Mouse (Mus musculus) cortical plate, adult 2 months (tissue): ENCODE data around the gene Phpt1. TPM values are rescaled to one million over a fixed set of nuclear protein-coding genes. Genes with fewer than 3 reads are reported as not detected.
A peak's percentile ranks its signal among the peaks of the same experiment; 100 is the strongest.

Experiments
- H3K27ac ChIP-seq: fragments of 200-500 bp; 2 replicates; pipeline ENCODE4 v1.5.1; 2012; ENCODE audit warnings: low read length, control low read depth, inconsistent platforms; ENCODE audit not compliant: insufficient read depth
- H3K4me1 ChIP-seq: fragments of 200-500 bp; 2 replicates; pipeline ENCODE4 v1.6.1; 2011; ENCODE audit warnings: low read length; ENCODE audit not compliant: control insufficient read depth, insufficient read depth
- H3K4me3 ChIP-seq: fragments of 200-500 bp; 2 replicates; pipeline ENCODE4 v1.5.1; 2011; ENCODE audit warnings: mild to moderate bottlenecking, low read length, control low read depth; ENCODE audit not compliant: insufficient read depth
- CTCF ChIP-seq: fragments of 200-500 bp; IDR thresholded peaks from 2 replicates; pipeline ENCODE4 v1.5.1; 2011; ENCODE audit warnings: mild to moderate bottlenecking, control low read depth, low read length; ENCODE audit not compliant: insufficient read depth; ENCODE audit errors: extremely low read depth
- POLR2A ChIP-seq: fragments of 200-500 bp; IDR thresholded peaks from 2 replicates; pipeline ENCODE4 v1.6.1; 2011; ENCODE audit warnings: mild to moderate bottlenecking, low read length, control low read depth; ENCODE audit not compliant: insufficient read depth; ENCODE audit errors: extremely low read depth
- polyA plus RNA-seq: library from polyadenylated mRNA; depleted of rRNA; stranded (reverse); fragments of >200 nt; gene quantifications from 2 replicates; pipeline ENCODE4 v1.2.3, GENCODE M21; 2012; rRNA removed

The Phpt1 gene
- polyA plus RNA-seq, 1 experiment, result 123 TPM

DNA sequence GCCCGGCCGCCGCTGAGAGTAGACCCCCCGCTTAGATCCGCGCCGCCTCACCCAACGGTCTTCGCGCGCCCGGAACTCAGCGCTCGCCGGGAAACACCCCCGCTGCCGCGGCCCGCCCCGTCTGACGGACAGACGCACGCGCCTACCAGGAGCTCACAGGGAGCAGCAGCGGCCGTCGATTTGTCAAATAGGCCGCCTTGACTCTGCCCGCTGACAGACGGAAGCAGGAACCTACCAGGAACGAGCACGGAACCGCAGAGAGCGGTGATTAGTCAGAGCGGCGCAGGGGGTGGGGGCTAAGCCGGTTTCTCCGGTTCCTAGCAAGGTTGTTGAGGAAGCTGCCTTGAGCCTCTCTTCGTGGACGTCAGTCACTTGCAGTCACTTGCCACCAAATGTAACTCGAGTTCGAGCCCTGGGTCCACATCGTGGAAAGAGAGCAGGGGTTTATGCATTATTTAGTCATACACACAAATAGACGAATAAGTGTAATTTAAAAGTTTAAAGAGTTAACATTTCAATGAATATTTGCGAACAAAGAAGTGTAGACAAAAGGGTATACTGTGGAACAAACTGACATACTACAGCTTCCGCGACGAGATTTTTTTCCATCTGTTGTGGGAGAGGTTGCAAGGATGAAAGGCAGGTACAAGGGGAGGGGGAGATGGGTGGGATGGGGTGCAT lies 28.1 kb downstream of the Phpt1 start, which contains the start of gene Traf2:
Traf2 (minus strand) TSS at position 130 of the 681 bp plus-strand sequence.
- Histone ChIP-seq H3K4me3 (peak within 1 kb of the TSS; percentile 69), H3K4me1 (no peaks in the 10 kb centered on the region), H3K27ac (no peak within 1 kb of the TSS)
- TF ChIP-seq POLR2A (peak; percentile 40; the same call in 1 of the 2 replicates), CTCF (no peak)

DNA sequence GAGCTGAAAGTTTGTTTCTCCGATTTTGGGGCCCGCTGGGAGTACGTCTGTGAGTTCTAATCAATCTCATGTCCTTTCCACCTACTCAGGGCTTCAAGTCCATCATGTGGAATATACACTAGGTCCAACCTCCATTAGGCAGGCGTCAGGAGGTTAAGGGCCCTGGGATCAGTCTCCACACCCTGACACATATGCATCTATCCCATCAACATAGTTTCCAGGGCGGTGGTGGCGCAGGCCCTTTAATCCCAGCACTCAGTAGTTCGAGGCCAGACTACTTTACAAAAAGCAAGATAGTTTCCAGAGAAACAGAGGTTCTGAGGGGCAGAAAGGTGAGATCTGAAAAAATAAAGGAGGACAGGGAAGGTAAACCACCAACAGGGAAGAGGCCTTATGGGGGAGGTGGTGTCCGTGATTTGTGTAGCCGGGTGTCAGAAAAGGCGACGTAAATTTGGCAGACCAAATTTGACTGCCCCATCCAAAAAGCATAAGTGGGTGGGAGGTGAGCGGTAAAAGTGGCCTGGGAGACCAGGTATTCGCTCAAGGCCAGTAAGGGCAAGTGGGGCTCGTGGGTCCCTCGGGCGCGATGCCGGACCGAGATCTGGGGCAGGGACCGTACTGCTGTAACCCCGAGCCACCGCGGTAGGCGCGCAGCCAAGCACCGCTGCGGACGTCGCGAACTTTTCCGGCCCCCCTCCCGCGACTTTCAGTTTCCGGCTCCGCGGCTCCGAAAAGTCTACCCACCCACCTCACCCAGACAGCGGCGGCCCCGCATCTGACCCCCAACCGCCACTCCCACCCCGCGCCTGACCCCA lies 28.8 kb downstream of the Phpt1 start:
- TF ChIP-seq CTCF (no peak), POLR2A (no peak)

DNA sequence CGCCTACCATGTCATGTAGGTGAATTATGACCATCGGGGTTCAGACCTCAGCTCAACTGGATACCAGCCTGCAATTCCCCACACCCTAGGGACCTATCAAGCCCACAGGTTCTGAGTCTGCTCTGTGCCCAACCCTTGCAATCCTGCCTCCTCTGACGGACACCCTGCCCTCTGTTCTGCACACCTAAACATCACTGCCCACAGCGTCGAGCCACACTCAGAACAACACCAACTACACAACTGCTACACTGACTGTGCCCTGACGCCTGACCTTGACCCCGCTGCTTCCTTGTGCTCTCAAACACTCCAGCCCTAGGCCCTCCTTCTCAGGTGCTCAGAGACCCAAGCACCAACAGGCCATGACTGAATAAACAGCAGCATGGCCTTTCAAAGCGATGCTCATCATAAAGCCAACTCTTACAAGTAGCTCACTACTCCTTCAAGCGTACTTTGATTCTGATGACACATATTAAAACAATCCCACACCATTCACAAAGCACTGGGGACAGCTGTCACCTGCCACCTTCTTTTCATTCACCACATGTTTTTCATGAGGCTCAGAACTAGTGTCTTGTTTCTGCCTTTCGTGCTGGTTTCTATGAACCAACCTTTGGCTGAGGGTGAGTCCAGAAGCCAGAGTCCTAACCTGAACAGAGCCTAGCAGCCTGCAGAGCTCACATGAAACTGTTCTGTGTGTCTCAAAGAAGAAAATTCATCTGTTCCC lies 33.2 kb downstream of the Phpt1 start:
- no peak overlapping the region for H3K27ac ChIP-seq
- H3K4me3 ChIP-seq, result no peak overlapping the region
- no peak for TF ChIP-seq POLR2A
- H3K4me1 ChIP-seq, result no peaks in the 10 kb centered on the region

More for the DNA sequence above, 28.8 kb downstream of the Phpt1 start:
- no peak overlapping the region for H3K27ac ChIP-seq
- H3K4me3 ChIP-seq, result peak overlapping the region; percentile 69
- H3K4me1 ChIP-seq, result no peaks in the 10 kb centered on the region

DNA sequence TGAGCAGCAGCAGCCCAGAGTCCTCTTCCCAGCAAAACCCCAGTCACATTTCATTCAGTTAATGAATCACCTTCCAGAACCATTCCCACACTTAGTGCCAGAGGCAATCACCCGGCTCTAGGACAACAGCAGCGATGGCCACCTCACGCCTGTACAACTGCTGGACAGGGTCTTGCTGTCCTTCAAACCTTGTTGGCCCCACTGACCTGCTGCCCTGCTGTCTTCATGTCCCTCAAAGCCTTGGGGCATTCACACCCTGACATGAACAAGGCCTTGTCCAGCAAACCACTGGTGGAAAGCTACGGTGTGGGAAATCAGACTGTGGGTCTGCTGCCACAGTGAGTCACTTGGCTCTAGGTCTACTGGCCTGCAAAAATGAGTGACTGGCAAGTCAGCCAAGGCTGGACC lies 34.5 kb downstream of the Phpt1 start:
- H3K4me1 ChIP-seq, result no peaks in the 10 kb centered on the region
- no peak overlapping the region for H3K27ac ChIP-seq
- TF ChIP-seq POLR2A (no peak), CTCF (no peak)
- no peak overlapping the region for H3K4me3 ChIP-seq

DNA sequence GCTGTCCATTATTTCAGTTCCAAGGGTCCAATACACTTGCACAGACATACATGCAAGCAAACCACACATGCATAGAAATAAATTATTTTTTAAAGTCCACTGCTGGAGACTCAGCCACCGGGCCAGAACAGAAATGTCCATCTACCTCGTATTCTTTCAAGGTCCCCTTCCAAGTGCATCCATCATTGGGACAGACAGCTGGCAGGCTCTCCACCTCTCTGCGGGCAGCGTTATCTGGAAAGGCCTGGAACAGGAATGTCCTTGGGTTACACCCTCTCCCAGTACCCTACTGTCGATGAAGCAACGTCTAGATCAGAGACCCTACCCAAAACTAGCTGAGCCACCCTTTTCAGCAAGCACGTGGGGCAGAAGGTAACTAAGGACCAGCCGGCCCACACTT lies 38.5 kb downstream of the Phpt1 start:
- TF ChIP-seq CTCF (no peak), POLR2A (no peak)
- no peak overlapping the region for H3K4me3 ChIP-seq
- H3K4me1 ChIP-seq, result no peaks in the 10 kb centered on the region
- no peak overlapping the region for H3K27ac ChIP-seq

DNA sequence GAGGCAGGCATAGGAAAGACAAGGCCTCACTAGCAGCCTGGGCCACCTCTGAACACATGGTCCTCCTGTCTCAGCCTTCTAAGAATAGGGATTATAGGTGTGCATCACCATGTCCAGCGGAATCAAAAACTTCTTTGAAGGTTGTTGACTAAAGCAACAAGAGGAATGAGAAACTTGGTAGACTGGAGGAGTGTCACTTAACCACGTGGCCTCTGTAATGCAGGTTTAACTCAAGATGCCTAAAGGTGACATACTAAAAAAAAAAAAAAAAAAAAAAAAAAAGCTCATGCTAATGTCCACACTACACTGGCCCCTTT lies 40.2 kb downstream of the Phpt1 start:
- H3K4me1 ChIP-seq, result no peaks in the 10 kb centered on the region
- no peak overlapping the region for H3K27ac ChIP-seq
- no peak overlapping the region for H3K4me3 ChIP-seq
- TF ChIP-seq POLR2A (no peak), CTCF (no peak)

DNA sequence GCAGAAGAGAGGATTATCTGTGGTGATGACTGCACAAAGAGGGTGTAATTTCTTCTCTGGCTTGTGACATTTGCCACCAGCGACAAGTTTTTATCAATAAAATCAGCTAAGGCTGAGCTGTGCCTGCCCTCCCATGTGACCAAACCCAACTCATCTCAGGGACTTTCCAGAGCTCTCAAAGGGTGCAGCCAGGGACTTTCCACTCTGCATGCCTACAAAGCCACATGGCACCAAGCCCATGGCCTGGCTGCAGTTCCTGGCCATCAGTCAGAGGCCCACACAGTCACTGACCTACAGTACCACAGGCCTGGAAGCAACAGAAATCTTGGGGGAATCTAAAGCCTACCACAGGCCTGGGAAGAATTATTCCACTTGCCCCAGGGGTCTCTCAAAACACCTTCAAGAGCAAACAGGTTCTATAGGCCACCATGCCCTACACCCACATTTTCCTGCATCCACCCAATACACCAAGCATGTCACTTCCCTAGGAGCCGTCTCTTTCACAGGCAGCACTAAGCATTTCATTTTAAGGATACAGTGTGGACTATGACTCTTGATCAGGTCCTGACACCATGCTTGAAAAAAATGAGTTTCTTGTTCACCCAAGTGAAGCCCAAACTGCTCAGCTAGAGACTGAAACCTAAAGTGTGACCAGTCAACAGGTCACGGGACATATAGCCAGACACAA lies 40.7 kb downstream of the Phpt1 start:
- no peak overlapping the region for H3K4me3 ChIP-seq
- no peak for TF ChIP-seq CTCF
- TF ChIP-seq POLR2A, result no peak
- H3K27ac ChIP-seq, result no peak overlapping the region
- H3K4me1 ChIP-seq, result no peaks in the 10 kb centered on the region

DNA sequence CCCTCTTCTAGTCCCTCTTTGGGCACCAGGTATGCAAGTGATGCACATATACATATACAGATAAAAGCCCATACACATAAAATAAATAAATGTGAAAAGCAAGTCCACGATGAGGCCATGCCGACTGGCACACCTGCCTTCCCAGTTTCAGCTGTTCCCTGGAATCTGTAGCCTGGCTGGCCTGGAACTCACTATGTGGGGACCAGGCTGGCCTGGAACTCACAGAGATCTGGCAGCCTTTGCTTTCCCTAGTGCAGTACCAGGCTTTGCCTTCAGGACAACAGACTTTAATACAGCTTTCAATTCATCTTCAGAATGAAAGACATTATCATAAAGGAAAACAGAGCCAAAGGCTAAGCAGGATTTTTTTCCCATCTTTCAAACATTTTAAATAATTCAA lies 41.3 kb downstream of the Phpt1 start:
- no peak overlapping the region for H3K27ac ChIP-seq
- TF ChIP-seq CTCF (no peak), POLR2A (no peak)
- no peaks in the 10 kb centered on the region for H3K4me1 ChIP-seq
- no peak overlapping the region for H3K4me3 ChIP-seq

DNA sequence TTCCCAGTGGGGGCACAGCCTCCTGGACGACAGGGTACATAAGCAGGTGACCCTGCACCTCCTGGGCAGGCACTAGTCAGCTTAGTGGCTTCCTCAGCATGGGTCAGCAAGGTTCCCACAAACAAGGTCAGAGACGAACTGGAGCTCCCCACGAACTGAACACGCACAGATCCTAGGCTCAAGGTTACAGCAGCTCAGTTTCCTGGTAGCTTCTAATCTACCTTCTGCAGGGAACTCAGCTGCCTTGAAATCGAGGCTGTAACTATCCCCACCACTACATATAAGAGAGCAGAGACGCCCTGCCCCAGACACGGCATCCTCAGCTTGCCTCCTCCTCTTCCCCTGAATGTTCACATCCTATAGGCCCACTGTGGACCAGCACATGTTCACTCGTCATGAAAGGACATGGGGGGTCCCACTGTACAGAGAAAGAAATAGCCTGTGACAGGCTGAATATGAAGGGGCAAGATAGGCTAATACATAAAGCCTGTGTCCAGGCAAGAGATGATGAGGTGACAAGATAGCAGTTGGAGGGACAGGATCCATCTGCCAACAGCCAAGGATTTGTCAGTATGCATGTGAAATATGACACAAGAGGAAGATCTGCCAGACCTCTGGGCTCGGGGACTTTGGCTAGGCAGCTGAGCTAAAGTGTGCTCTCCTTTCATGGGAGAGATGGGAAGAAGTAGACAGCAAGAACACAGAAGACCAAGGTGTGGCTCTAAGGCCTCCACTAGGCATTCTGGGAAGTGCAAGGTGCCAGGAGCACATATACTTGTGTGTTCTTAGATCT lies 48.3 kb downstream of the Phpt1 start:
- Histone ChIP-seq H3K27ac (no peak overlapping the region), H3K4me1 (no peaks in the 10 kb centered on the region), H3K4me3 (no peak overlapping the region)
- TF ChIP-seq CTCF (no peak), POLR2A (no peak)

Other genes with a start within 250 kb of the Phpt1 start
- gene Man1b1, start 242.9 kb downstream of the Phpt1 start, polyA plus RNA-seq, result 27.0 and 28.4 TPM in 2 replicates
- gene Dpp7, start 218.9 kb downstream of the Phpt1 start, polyA plus RNA-seq, result 59.8 and 69.1 TPM in 2 replicates
- 16.6 and 20.4 TPM in 2 replicates for gene Uap1l1, start 209.5 kb downstream of the Phpt1 start, polyA plus RNA-seq
- gene Sapcd2, start 202.9 kb downstream of the Phpt1 start, polyA plus RNA-seq, result 4.0 and 4.4 TPM in 2 replicates
- 15.8 and 19.0 TPM in 2 replicates for gene Entpd2, start 179.3 kb downstream of the Phpt1 start, polyA plus RNA-seq
- 435 and 468 TPM in 2 replicates for gene Npdc1, start 175.9 kb downstream of the Phpt1 start, polyA plus RNA-seq
- 0.38 and 0.48 TPM in 2 replicates for gene Fut7, start 152.0 kb downstream of the Phpt1 start, polyA plus RNA-seq
- 105 and 109 TPM in 2 replicates for gene Abca2, start 146.5 kb downstream of the Phpt1 start, polyA plus RNA-seq
- gene Clic3, start 118.4 kb downstream of the Phpt1 start, polyA plus RNA-seq, result 0.72 and 0.79 TPM in 2 replicates
- gene Paxx, start 114.1 kb downstream of the Phpt1 start, polyA plus RNA-seq, result 137 TPM in 2 replicates
- gene Ptgds, start 105.2 kb downstream of the Phpt1 start, polyA plus RNA-seq, result 2,250 and 2,426 TPM in 2 replicates
- not detected in 2 replicates for gene Lcn12, start 81.3 kb downstream of the Phpt1 start, polyA plus RNA-seq
- gene Fbxw5, start 74.5 kb downstream of the Phpt1 start, polyA plus RNA-seq, result 44.3 and 46.1 TPM in 2 replicates
- gene C8g, start 73.5 kb downstream of the Phpt1 start, polyA plus RNA-seq, result 2.3 and 3.3 TPM in 2 replicates
- 8.4 and 9.1 TPM in 2 replicates for gene Traf2, start 28.3 kb downstream of the Phpt1 start, polyA plus RNA-seq
- 270 and 276 TPM in 2 replicates for gene Edf1, start 17.4 kb downstream of the Phpt1 start, polyA plus RNA-seq
- gene Mamdc4, start 379 bp downstream of the Phpt1 start, polyA plus RNA-seq, result 1.1 and 1.2 TPM in 2 replicates
- 115 and 125 TPM in 2 replicates for gene Ajm1, start 6.5 kb upstream of the Phpt1 start, polyA plus RNA-seq
- gene Rabl6, start 33.3 kb upstream of the Phpt1 start, polyA plus RNA-seq, result 158 and 162 TPM in 2 replicates
- gene Ccdc183, start 42.5 kb upstream of the Phpt1 start, polyA plus RNA-seq, result 0.02 TPM in 1 of 2 replicates, not detected in the other
- 73.9 and 82.8 TPM in 2 replicates for gene Tmem141, start 46.8 kb upstream of the Phpt1 start, polyA plus RNA-seq
- gene Fcna, start 52.8 kb upstream of the Phpt1 start, polyA plus RNA-seq, result 0.30 and 0.33 TPM in 2 replicates
- gene Lcn8, start 77.9 kb upstream of the Phpt1 start, polyA plus RNA-seq, result not detected in 2 replicates
- gene Lcn5, start 82.7 kb upstream of the Phpt1 start, polyA plus RNA-seq, result not detected in 2 replicates
- gene Lcn6, start 101.6 kb upstream of the Phpt1 start, polyA plus RNA-seq, result not detected in 2 replicates
- not detected in 2 replicates for gene Lcn10, start 107.5 kb upstream of the Phpt1 start, polyA plus RNA-seq
- gene Obp2a, start 124.8 kb upstream of the Phpt1 start, polyA plus RNA-seq, result not detected in 2 replicates
- gene Bmyc, start 131.5 kb upstream of the Phpt1 start, polyA plus RNA-seq, result 99.6 and 101 TPM in 2 replicates
- gene Obp2b, start 161.8 kb upstream of the Phpt1 start, polyA plus RNA-seq, result 0.15 TPM in 1 of 2 replicates, not detected in the other
- gene Lcn3, start 190.3 kb upstream of the Phpt1 start, polyA plus RNA-seq, result not detected in 2 replicates
- gene Lcn11, start 201.8 kb upstream of the Phpt1 start, polyA plus RNA-seq, result not detected in 2 replicates
- gene Gm13539, start 207.0 kb upstream of the Phpt1 start, polyA plus RNA-seq, result not detected in 2 replicates
- not detected in 2 replicates for gene Glt6d1, start 240.6 kb upstream of the Phpt1 start, polyA plus RNA-seq
- not detected in 2 replicates for gene Lcn9, start 247.9 kb upstream of the Phpt1 start, polyA plus RNA-seq